Mouse (Mus musculus) left cerebral cortex, adult 18-20 months (tissue): ENCODE results near the gene C530008M17Rik. TPM values are rescaled to one million over a fixed set of nuclear protein-coding genes. Genes with fewer than 3 reads are reported as not detected.

Experiments
- DNase-seq, 2 experiments: peaks; one replicate each; pipeline ENCODE4 v3.0.0; 2021 to 2022; ENCODE audit warnings: low spot score in 2 of 2, mixed read lengths in 1 of 2
- total RNA-seq, 2 experiments: library from RNA; stranded (reverse); gene quantifications; 2 replicates each; pipeline ENCODE4 v1.2.3; 2021

The C530008M17Rik gene
- total RNA-seq, 2 experiments from 2014 or later, result 49.9 to 57.4 TPM

DNA sequence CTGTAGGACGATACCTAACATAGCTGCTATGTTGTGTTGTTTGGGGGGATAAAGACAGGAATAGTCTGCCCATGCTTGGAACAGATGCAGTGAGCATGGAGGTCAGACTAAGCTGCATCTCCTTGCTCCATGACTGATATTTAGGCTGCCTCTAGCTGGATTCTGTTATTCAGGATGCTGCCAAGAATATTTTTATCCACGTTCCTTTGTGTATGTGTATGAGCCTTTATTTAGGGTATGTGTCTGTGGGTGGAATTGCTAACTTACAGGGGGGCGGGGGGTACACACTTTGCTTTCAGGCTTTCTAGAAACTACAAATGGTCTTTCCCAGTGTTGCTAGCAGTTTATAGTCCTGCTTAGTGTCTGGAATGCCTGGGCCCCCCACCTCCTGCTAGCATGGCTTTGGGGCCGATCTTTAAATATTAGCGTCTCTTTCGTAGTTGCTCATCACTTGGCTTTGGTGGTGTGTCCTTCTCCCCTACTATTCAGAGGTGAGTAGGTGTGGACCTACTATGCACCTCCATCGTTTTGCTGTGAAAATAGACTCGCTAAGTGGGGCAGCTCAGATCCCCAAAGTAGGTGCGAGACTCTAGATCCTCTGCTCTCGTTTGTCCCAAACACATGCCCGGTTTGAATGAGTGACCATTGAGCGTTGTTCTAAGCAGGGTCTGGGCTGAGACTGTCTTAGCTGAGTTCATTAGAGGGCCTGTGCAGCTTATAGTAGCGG lies 45.0 kb downstream of the C530008M17Rik start:
- DNase-seq, result no peak

DNA sequence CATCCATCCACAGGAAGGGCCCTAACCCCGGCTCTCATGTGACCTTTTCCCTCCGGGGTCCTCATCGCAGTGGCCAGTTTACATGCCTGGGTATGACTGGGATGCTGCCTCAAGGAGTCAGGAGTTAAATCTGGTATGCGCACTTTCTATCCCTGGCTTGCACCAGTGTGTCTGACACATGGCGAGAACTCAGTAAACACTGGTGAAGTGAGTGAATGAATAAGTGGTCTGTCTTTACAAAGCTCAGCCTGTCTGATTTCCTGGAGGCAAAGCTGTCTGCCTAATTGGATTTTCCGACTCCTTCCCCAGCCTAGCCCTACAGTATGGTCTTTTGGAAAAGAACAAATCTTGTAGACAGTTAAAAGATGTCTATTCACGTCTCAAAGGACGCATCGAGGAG lies 45.8 kb downstream of the C530008M17Rik start:
- no peak for DNase-seq

DNA sequence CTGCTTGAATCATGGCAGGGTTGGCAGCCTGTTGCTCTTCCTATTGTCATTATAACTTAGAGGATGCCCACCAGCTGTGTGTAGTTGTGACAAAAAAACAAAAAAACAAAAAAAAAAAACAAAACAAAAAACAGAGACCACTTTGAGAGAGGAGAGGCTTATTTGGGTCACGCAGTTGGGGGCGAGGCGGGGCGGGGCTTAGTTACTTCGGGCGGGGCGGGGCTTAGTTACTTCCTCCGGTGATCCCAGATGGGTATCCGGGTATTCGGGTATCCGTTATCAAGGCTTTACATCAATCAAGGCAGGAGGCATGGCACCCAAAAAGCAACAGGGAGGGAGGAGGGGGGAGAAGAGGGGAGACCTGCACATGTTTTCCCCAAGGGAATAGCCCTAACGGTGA lies 46.3 kb downstream of the C530008M17Rik start:
- no peak for DNase-seq

DNA sequence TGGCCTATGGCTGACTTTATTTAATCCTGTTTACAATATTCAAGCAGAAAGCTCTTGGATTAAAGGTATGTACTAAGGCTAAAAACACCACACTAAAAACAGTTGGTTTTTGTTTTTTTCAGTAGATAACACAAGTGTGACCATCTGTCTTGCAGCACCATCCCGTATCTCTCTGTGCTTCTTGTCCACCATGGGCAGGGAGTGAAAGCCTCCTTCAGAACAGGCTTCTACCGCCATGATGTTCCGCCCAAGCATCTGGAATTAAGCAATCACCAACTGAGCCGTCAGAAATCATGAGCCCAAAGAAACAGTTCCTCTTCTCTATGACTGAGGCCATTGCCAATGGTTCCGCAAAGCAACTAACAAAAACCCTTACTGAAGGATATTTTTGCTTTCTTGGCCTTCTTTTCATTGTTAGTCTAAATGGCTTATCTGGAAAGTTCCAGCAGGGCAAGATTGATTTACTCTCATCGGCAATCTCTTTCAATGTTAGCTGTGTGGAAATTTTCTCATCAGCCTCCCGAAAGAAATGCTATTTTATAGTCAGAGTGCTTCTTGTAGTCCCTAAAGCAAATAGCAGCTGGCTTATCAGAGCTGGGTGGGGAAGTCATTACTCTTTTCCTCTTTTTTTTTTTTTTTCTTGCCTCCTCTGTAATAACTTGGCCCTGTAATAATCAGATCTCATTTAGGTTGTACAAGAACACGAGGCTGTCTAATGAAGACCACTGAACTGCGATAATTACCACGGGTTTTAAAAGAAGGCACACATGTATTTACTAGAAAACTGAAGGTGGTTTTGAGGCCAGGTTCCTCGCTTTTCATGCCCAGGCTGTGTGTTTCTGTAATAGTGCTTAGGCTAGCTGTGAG lies 49.2 kb downstream of the C530008M17Rik start:
- DNase-seq, result no peak

DNA sequence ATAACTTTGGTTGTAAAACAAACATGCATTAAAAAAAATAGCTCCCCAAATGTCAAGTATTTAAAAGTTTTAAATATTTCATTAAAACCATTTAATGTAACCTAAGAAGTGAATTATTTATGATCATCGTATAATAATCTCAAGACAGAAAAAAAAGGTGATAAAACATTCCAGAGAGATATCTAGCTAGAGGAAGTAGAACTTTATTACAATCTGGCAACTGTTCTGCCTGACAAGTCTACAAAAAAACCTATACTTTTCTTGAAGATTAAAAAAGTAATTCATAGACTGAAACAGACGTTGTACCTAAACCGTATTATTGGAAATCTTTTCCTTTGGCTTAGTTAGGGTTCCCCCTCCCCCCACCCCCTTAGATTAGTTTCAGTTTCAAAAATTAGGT lies 50.8 kb downstream of the C530008M17Rik start:
- DNase-seq, result no peak

DNA sequence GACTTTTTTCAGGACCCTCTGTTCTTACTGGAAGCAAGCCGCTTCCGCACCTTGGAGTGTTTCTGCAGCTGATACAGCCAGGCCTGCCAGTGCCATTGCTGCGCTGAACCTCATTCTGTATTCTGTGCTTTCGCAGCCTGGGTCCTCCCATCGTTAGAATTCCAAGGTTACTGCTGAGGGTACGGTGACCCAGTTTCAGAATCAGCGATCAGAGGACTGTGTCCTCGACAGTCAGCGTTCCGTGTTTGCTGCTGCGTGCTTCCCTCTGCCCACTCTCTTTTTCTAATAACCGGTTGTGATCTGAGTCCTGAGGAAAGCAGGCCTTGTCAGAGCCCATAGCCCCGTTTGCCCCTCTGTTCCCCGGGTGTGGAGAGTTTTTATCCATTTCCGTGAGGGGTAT lies 51.7 kb downstream of the C530008M17Rik start:
- DNase-seq, result no peak

DNA sequence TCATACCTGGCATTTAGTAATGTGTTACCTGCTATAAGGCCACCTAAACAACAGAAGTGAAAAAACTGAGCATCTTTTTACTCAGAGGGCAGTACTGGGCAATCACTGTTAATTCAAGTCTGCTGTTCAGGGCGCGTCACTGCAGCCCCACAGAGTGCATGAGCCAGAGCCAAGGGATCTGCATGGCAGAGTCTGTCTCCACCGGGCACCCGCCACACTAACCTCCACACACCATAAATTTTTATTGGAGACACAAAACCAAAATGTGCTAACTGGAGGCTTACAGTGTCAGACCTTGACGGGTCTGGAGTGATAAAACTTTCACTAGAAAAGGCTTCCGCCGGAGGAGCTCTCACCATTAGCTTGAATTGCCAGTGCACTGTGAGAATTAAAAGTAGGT lies 57.4 kb downstream of the C530008M17Rik start:
- no peak for DNase-seq

DNA sequence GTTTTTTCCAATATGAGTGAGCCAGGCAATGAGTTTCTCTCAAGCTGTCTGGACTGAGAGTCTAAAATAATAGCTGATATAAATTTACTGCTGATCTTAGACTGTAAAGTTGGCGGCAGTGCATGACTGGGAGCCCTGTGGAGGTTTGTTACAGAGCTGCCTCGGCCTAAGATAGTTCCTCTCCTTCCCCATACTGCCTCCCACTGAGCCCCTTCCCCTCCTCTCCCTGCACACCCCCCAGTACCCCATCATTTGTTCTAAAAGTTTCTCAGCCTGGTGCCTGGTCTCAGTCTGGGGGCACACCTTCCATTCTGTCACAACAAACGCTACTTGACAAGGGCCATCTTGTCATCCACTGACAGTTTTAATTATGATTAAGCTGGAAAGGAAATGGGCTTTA lies 63.6 kb downstream of the C530008M17Rik start:
- no peak for DNase-seq

DNA sequence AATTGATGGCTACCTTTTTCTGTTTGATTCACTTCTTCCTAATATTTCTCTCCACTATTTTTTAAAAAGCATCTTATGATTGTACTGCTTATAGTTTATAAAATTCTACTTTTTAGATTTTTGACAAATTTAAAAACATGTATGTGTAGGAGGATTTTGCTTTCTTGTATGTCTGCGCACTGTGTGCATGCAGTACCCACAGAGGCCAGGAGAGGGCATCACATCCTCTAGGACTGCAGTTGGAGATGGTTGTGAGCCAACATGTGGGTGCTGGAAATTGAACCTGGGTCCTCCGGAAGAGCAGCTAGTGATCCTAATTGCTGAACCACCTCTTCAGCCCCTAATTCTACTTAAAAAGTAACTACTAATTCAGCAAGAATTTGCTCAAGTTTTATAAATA lies 68.6 kb downstream of the C530008M17Rik start:
- no peak for DNase-seq

DNA sequence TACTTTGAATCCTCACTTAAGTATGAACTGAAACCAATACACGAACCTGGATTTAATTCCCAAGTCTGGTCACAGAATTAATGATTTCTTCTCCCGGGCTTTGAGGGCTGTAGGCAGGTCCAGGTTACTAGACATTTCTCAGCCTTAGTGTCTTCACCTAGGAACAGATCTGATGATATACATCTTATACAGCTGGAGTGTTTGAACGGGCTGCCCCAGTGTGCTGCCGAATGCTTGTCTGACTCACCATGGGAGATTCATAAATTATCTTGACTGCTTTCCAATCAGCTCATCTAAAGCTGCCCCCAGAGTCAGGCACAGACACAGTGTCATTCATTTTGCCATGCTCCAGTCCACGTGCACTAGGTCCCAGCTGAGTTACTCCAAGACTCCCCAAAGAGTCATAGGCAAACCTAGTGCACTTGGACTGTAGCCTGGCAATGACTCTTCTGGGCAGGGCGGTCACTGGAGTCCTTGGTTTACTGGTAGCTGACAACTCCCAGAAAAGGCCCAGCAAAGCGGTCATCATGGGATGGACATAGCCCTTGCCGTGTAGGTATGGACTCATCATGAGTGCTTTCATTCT lies 70.3 kb downstream of the C530008M17Rik start:
- DNase-seq, result no peak

DNA sequence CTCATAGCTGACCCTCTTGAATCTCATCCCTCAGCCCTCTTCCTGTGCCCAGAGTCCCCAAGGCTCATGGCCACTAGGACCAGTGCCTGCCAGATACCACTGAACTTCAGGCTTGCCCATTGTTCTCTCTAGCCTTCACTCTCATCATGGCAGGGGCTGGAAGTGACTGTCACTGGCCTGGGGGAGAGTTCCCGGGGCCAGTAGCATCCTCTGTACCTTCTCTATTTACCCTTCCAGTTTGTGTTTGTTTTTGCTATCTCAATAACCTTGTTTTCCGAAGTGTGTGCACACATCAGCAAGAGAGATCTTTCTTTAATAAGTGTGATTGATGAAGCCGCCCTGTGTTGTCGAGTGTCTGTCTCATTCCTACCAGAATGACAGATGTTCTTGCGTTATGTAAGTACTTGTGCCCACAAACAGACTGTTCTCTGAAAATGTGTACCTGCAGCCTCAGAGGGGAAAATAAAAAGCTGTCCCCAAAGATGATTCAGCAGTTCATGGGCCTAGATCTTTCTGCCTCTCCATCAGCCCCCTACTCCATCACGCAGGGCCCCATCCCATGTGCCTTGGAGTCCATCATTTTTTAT lies 76.8 kb downstream of the C530008M17Rik start:
- no peak for DNase-seq

DNA sequence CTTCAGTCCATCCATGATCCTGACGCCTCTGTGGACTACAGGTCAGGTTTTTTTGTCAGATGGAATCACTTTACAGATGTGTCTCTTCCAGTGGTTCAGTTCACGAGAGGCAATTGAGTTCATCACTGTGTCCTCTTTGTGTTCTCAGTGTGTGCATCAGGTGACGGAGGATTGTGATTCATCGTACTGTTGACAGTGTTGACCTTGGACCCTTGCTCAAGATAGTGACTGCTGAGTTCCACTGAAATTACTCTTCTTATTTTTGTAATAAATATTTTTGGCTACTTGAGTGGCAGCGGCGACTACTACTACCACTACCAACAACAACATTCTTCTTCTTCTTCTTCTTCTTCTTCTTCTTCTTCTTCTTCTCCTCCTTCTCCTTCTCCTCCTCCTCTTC lies 85.2 kb downstream of the C530008M17Rik start:
- DNase-seq, result no peak

DNA sequence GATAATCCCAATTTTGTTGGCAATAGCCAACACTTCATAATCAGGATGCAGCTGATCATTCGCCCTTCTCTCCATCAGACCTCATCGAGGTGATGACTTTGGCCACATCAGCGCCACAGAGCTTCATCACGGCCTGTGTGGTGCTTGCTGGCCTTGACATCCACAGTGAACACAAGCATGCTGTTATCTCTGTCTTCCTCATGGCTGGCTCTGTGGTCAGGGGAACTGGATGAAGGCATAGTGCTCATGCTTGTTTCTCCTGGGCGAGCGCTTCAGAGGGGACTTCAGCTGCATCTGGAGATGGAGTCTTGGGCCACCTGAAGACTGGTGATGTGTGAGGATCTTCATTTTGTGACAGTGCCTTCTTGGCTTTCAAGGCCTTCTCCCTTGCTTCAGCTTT lies 85.8 kb downstream of the C530008M17Rik start:
- no peak for DNase-seq

DNA sequence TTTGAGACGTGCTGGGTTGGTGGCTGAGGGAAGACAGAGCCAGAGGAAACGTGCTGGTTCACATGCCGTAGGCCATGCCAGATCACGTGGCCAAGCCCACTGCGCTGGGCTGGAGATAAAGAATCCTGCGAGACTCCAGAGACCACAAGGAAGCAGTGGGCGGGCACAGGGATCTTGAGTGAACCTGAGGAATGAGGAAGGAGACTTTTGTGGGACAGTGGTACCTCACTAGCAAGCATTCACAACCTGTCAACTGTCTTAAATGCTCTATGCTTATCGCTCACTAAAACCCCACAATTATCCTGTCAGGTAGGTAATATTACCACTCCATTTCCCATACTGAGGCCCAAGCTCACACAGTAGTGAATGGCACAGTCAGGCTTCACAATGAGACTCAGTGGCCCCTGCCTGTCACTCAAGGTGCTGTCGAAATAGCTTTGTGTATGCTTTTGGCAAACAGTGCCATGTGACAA lies 88.5 kb downstream of the C530008M17Rik start:
- DNase-seq, result no peak

DNA sequence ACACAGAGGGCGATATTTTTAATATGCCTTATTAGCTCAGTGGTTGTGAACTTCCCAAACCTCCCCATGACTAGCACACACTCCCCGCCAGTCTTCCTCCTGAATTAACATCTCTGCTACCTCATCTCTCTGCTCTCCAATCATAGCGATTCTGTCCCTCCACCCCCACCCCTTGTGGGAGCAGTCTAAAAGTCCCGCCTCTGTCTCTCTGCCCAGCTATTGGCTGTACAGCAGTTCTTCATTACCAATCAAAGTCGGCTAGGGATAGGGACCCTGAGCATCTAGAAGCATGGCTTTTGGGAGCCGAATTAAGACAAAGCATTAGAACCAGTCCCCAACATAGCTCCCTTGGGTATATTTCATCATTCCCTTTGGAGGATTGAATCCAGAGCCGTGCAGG lies 91.5 kb downstream of the C530008M17Rik start:
- peak; percentile 11 to 16 for DNase-seq

DNA sequence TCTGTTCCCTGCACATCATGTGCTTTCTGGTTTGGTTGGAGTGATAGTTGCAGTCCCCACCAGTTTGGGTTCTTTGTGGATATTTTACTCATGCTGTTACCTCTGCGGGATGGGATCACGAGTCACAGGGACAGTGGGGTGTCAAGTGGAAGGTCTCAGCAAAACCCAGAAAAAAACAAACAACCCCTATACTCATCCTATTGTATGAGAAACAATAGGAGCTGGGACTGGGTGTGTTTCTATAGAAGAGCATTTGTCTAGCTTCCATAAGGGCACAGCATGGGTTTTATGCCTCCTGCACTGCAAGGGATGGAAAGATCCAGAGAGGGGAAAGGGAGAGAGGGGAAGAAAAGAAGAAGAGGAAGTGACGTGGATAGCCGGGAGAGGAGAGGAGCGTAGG lies 96.0 kb downstream of the C530008M17Rik start:
- DNase-seq, result no peak

DNA sequence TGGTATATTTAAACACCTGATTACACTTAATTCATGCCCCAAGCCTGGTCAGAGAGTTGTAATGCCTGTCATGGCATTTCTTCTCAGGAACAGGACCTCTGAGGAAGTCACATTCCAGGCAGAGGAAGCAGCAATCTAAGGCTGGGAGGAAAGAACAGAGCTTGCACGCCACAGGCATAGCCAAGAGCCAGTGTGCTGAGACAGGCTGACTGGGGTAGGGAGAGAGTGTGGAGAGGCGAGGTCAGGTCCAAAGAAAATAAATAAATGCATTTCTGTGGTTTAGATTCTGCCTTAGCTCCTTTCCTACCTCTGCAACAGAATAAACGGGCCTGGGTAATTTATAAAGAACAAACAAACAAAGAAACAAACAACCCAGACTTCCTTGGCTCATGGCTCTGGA lies 104.0 kb downstream of the C530008M17Rik start:
- no peak for DNase-seq

DNA sequence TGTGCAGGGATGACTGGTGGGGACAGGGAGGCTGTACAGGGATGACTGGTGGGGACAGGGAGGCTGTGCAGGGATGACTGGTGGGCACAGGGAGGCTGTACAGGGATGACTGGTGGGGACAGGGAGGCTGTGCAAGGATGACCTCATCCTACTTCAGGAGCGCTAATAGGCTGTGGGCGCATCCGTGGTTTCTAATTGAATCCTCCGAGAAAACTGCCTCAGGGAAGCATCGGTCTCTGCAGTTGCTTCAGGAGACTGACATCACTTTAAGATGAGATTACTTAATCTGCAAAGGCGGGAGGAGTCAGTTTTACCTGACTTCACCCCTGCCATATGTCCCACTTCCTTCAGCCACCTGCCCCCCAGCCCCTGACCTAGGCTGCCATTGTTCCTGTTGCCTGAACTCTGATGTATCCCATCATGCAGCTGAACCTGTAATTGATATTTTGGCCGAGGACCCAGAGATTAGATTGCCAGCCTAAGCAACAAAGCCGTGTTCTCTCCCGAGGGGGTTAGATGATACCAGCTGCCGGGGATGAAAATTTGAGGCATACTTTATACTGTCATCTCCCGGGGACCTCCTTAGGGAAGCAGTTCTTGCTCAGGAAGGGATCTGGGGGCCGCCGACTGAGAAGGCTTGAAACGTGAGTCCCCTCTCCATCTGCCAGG lies 105.9 kb downstream of the C530008M17Rik start:
- DNase-seq, result no peak

DNA sequence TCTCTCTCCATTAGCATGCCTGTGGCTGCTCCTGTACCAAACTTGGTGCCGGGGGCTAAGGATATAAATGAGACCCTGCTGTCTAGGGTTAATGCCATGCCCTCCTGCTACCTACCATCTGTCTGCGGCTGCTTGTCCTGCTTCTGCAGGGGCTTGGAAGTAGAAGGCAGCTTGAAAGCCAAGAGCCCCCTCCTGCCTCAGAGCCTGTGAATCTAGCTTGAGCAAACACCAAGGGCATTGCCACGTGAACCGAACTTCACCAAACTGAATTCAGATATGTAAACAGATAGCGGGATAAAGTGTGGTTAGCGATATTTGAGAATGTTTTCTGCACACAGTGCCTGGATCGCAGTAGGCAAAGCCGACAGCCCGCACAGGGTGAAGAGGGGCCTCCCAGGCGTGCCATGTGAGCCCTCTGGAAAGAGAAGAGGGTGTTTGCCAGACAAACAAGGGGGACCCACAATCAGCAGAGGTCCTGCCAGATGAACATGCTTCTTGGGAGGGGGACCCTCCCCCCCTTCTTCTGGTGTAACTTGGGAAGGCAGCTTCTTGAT lies 106.9 kb downstream of the C530008M17Rik start:
- DNase-seq, result no peak

DNA sequence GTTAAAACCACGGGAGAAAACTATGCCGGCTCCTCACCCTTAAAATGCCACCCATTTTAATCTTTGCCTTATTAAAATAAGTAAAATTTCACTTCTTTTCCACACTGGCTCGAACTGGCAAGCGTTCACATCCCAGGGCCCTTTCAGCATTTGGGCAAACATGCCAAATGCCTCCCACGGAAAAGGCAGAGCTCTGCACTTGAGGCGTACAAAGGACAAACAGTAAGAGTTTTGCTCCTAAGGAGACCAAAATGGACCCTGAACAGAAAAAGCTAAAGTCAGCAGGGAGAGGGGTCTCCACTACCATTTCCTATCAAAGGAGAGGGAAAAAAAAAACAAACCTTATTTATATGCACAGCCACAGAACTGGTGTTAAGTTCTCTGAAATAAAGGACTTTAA lies 107.4 kb downstream of the C530008M17Rik start:
- DNase-seq, result no peak

DNA sequence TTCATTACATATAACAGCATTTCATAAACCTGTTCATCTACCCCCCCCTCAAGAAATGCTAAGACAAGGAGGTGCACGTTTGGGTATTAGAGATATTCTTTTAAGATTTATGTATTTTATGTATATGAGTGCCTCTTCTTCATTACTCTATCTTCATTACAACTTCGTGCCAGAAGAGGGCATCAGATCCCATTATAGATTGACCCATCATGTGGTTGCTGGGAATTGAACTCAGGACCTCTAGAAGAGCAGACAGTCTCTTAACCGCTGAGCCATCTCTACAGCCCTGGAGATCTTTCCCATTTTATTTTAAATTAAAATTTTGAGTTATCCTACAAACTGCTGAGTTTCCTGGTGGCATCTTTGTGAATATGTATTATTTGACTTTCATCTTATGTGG lies 112.7 kb downstream of the C530008M17Rik start:
- DNase-seq, result no peak
